Mouse (Mus musculus) ES-E14 (cell line): ENCODE measurements at regions not wholly inside any gene's neighbourhood (a gene's known extent, or its start where the extent isn't known, plus 50 kb on each side); places are given as distances from the start of the nearest gene placed in this dataset.

Experiments
- CHD2 ChIP-seq: IDR thresholded peaks from 2 replicates; pipeline ENCODE4 v1.6.1; 2014; ENCODE audit warnings: mild to moderate bottlenecking, low read depth, low read length, inconsistent platforms
- HCFC1 ChIP-seq: IDR thresholded peaks from 2 replicates; pipeline ENCODE4 v1.6.1; 2012; ENCODE audit warnings: low read length, inconsistent platforms, borderline replicate concordance; ENCODE audit not compliant: insufficient read depth
- MAFK ChIP-seq: IDR thresholded peaks from 2 replicates; pipeline ENCODE4 v1.6.1; 2014; ENCODE audit warnings: mild to moderate bottlenecking, low read depth, low read length, inconsistent platforms; ENCODE audit not compliant: insufficient read depth
- ZC3H11A ChIP-seq: IDR thresholded peaks from 2 replicates; pipeline ENCODE4 v1.6.1; 2012; ENCODE audit warnings: low read depth, mild to moderate bottlenecking, inconsistent platforms, low read length, borderline replicate concordance
- ZNF384 ChIP-seq: IDR thresholded peaks from 2 replicates; pipeline ENCODE4 v1.6.1; 2012; ENCODE audit warnings: low read depth, low read length, inconsistent platforms

DNA sequence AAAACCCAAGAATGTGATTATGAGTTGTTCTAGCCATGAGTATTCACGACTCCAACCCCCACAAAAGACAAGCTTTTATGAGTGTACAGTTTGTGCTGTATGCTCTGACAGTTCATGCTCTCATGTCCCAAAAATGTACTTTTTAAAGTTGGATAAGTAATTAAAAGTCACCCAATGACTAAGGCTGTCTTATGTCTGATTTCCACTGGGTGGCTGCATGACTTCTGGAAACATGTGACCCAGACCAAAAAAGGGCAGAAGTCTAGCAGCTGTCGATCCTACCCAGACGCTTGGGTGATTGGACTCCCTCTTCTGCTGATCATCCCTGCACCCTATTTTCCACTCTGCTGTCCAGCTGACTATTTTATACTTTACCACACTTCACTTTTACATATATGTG is 168.7 kb downstream of the Moxd1 start:
- no peak for TF ChIP-seq ZNF384
- no peak for TF ChIP-seq CHD2
- no peak for TF ChIP-seq HCFC1
- TF ChIP-seq MAFK = no peak
- no peak for TF ChIP-seq ZC3H11A
